Mouse (Mus musculus): ENCODE measurements around the gene Gm5935. TPM values are rescaled to one million over a fixed set of nuclear protein-coding genes. Genes with fewer than 3 reads are reported as not detected.
"Not testable (repeated sequence)": the region's sequence is repeated elsewhere in the genome, so short reads cannot be mapped to it uniquely, and the experiment has no call there.

The Gm5935 gene
- not detected in 2 replicates for total RNA-seq (2017)

- ATAC-seq (replicated peaks in 1 of 2; ENCODE audit: insufficient read depth in 1 of 2, low FRiP score in 2 of 2, low TSS enrichment in 1 of 2, low read depth in 1 of 2, poor library complexity in 2 of 2, severe bottlenecking in 2 of 2), result not testable (repeated sequence)
Measured at GRCm38 (mm10) chrX:24775064-24775463, at the start of gene Gm5935. Gene Gm5935 (minus strand): TSS chrX:24775164.

Other genes starting within 250 kb of the Gm5935 start
- not detected in 2 replicates for gene Gm4297, start 200.3 kb downstream of the Gm5935 start, total RNA-seq (2017)